Mouse (Mus musculus) cortical plate, adult 2 months (tissue): ENCODE data around the gene Nsrp1. TPM values are rescaled to one million over a fixed set of nuclear protein-coding genes. Genes with fewer than 3 reads are reported as not detected.

Source experiments
- H3K27ac ChIP-seq: fragments of 200-500 bp; 2 replicates; pipeline ENCODE4 v1.5.1; 2012; ENCODE audit warnings: low read length, control low read depth, inconsistent platforms; ENCODE audit not compliant: insufficient read depth
- H3K4me1 ChIP-seq: fragments of 200-500 bp; 2 replicates; pipeline ENCODE4 v1.6.1; 2011; ENCODE audit warnings: low read length; ENCODE audit not compliant: control insufficient read depth, insufficient read depth
- H3K4me3 ChIP-seq: fragments of 200-500 bp; 2 replicates; pipeline ENCODE4 v1.5.1; 2011; ENCODE audit warnings: mild to moderate bottlenecking, low read length, control low read depth; ENCODE audit not compliant: insufficient read depth
- CTCF ChIP-seq: fragments of 200-500 bp; IDR thresholded peaks from 2 replicates; pipeline ENCODE4 v1.5.1; 2011; ENCODE audit warnings: mild to moderate bottlenecking, control low read depth, low read length; ENCODE audit not compliant: insufficient read depth; ENCODE audit errors: extremely low read depth
- POLR2A ChIP-seq: fragments of 200-500 bp; IDR thresholded peaks from 2 replicates; pipeline ENCODE4 v1.6.1; 2011; ENCODE audit warnings: mild to moderate bottlenecking, low read length, control low read depth; ENCODE audit not compliant: insufficient read depth; ENCODE audit errors: extremely low read depth
- polyA plus RNA-seq: library from polyadenylated mRNA; depleted of rRNA; stranded (reverse); fragments of >200 nt; gene quantifications from 2 replicates; pipeline ENCODE4 v1.2.3, GENCODE M21; 2012

Gene Nsrp1
- polyA plus RNA-seq, 1 experiment = 8.4 TPM

DNA sequence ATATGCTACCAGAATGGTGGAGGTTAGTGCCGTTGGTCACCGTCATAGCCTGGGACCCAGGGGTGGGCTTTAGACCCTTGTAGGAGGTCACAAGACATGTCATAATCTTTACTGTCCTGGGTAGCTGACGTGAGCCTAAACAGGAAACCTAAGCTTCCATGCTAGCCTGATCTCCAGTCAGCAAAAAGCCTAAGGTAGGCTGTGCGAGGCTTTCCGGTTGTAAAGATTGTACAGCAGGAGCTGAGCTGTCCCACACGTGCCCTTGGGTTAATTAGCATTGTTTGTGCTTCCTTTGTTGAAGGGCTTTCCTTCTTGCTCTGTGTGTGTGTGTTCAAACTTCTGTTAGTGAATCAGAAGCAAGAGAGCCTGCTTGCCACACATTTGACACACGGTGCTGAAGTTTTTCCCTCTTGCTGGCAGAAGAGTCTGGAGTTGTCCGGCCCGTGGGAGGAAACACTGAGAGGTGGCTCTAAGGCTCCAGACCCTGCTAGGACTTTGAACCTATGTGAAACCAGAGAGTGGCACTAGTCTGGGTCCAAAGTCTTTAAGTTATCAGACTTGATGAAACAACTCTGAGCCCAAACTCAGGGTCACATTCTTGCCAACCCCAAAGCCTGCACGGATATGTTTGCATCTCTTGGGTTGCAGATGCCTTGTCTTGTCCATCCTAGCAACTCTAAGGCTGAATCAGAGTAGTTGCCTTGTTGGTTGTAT is 67.3 kb downstream of the Nsrp1 start:
- Histone ChIP-seq H3K4me1 (no peaks in the 10 kb centered on the region), H3K4me3 (no peak overlapping the region), H3K27ac (no peak overlapping the region)
- TF ChIP-seq POLR2A = no peak
- TF ChIP-seq CTCF = no peak

DNA sequence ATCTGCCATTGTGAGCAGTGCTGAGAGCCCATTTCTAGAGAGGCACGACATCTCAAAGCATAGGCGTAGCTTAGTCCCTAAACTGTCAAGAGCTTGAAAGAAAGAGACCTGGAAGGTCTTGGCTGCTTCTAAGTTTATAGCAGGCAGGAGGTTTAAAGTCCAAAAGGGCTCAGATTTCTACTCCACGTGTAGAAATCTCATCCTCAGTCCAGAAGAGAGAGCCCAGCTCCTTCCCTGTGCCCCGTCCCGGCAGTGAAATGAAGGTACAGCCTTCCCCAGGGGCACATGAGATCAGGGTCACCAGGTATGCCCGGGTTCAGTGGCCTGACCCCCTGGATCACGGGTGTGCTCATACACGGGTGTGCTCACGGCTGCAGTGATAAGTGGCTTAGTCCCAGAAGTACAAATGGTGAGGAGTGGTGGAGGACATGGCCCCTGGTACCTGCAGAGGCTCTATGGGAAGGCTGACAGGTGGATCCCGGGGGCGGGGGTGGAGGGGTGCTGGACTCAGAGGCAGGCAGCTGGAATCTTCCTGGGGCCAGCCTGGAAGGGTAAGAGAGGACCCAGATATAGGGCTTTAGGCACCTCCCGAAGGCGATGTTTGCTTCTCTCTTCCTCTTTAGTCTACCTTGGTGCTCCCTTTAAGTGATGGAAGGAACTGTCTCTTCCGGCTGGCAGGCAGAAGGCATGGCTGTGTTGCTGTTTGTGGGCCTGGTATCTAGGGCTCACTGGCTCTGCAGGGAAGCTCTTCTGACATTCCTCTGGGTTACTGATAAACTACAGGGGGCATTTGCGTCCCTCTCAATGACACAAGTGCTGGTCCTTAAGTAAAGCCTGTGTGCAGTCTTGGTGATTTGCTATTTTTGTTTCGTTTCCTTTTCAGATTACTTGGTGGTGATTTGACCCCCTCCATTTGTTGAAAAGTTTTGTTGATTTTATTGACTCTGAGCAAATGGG is 68.9 kb downstream of the Nsrp1 start:
- TF ChIP-seq POLR2A (no peak), CTCF (no peak)
- H3K4me3 ChIP-seq = no peak overlapping the region
- H3K4me1 ChIP-seq = no peaks in the 10 kb centered on the region
- no peak overlapping the region for H3K27ac ChIP-seq

DNA sequence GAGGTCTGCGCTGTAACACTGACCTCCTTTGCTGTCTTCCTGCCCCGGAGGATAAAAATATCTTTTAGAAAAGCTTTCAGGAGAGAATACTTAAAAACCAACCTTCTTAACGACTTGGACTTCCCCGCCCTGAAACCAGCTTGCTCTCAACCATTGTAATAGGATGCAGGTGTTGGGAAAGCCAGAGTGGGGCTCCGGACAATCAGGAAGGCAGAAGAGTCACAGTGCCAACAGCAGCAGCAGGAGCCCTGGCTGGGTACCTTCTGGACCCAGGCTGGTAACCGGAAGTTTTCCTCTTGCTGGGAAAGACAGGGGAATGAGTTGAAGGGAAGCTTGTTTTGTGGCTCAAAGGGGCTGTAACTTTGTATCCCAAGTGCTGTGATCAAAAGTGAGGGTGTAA is 71.6 kb downstream of the Nsrp1 start:
- H3K4me3 ChIP-seq = no peak overlapping the region
- TF ChIP-seq POLR2A (no peak), CTCF (no peak)
- no peaks in the 10 kb centered on the region for H3K4me1 ChIP-seq
- no peak overlapping the region for H3K27ac ChIP-seq

DNA sequence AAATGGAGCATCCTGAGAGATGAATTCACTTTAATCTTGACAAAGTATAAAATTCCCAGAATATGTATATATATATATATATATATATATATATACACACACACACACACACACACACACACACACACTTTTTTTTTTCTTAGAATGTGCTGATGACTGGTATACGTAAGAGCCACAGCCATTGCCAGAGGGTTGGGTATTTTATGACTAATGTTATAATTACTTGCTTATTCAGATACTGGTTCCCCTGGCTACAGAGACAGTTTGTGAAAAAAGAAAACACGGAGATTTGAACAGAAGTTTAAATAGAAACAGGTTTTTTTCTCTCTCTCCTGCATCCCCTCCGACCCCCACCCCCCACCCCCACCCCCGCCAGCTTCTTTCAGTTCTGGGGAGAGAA is 72.4 kb downstream of the Nsrp1 start:
- Histone ChIP-seq H3K4me1 (no peaks in the 10 kb centered on the region), H3K27ac (no peak overlapping the region), H3K4me3 (no peak overlapping the region)
- TF ChIP-seq CTCF (no peak), POLR2A (no peak)

DNA sequence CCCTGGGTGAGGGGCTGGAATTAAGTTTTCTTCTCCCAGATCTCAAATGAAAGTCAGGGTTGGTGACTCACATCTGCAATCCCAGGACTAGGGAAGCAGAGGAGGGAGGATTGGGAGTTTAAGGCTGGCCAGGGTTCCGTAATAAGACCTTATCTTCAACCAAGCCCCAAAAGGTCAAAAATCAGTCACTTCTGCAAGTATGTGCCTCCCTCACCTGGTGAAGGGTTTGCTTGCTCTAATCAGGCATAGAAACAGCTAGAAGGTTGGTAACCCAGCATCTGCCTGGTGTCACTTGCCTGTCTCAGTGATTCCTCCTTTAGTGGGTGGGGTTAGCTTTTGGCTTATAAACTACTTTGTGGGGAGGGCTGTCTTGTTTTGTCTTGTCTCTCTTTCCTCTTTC is 75.9 kb downstream of the Nsrp1 start:
- TF ChIP-seq CTCF (no peak), POLR2A (no peak)
- peaks cover 3% of the 10 kb centered on the region; the same call in 1 of the 2 replicates for H3K4me1 ChIP-seq
- no peak overlapping the region for H3K4me3 ChIP-seq
- no peak overlapping the region for H3K27ac ChIP-seq

DNA sequence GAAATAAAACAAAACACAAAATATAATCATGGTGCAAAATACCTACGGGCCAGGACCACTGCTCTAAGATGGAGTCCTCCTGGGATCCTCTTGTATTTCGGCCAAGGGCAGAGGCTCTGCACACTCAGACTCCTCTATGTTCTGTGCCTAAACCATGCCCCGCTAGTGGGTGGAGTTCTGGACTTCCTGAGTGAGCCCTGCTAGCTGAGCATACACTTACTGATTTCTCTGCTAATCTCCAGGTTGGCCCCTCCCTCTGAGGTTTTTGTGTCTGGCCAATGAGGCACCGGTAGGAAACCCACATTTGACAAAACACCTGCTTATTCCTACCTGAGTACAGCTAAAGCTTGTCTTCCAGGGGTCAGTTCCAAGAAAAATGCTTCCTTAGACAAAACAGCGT is 77.5 kb downstream of the Nsrp1 start:
- Histone ChIP-seq H3K27ac (no peak overlapping the region), H3K4me1 (peaks cover 3% of the 10 kb centered on the region; the same call in 1 of the 2 replicates), H3K4me3 (no peak overlapping the region)
- TF ChIP-seq CTCF (no peak), POLR2A (no peak)

DNA sequence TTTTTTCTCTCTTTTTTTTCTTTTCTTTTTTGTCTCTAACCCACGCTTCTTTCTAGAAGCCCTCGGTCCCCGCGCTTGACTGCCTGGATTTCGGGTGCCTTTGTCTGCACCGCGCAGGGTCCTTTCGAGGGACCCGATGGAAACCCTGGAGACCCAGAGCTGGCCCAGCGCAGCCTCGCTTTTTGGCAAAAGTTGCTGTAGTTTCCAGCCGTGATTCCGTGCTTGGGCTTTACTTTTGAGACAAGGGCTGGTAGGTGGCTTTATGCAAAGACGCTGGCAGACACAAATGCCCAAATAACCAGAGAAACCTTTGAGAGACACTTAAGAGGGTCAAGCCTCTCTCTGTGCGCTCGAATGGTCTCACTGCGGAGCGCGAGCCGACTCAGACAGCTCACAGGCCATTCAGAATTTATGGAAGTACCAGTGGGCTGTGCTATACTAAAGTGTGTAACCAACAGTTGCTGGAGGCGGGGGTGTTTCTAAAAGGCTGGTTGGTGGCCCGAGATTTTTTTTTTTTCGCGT is 79.5 kb downstream of the Nsrp1 start:
- Histone ChIP-seq H3K4me1 (peaks cover 3% of the 10 kb centered on the region; the same call in 1 of the 2 replicates), H3K4me3 (no peak overlapping the region), H3K27ac (no peak overlapping the region)
- no peak for TF ChIP-seq CTCF
- TF ChIP-seq POLR2A = no peak

DNA sequence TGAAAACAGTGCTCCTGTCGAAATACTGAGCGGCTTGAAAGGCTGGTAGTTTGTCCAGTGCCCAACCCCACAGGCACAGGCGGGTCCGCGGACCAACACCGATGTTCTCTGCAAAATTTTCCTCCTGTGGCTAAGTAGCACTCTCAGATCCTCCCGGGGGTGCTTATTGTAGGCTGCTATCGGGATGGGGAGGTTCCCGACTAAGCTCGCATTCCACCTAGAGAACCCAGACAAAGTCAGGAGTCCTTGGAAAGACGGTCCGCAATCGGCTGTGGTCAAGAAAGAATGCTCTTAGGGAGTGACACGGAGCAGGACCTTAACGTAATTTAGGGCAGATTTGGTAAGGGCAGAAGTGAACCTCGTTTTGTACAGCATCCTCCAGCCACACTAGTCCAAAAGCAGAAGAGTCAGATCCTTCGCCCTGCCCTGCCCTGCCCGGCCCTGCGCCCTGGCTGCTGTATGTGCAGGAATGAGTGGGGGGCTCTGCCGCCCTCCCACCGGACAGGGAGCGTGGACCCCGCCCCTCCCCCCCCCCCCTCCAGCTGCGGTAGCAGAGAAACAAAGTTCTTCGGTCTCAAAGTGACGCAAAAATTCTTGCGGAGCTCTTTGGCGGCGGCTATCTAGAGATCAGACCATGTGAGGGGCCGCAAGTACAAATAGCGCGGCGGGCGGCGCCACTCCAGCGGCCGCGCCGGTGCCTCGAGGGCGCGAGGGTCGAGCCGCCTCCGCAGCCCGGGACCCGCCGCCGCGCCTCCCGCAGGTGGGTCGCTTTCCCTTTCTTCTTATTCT is 80.1 kb downstream of the Nsrp1 start, which contains the start of gene Slc6a4:
Gene Slc6a4 (plus strand): TSS at position 688 of the 789 bp plus-strand sequence.
- no peak within 1 kb of the TSS for H3K27ac ChIP-seq
- no peak for TF ChIP-seq POLR2A
- TF ChIP-seq CTCF = no peak
- peak within 1 kb of the TSS; percentile 31 for H3K4me3 ChIP-seq
- H3K4me1 ChIP-seq = peaks cover 3% of the 10 kb centered on the region; the same call in 1 of the 2 replicates

DNA sequence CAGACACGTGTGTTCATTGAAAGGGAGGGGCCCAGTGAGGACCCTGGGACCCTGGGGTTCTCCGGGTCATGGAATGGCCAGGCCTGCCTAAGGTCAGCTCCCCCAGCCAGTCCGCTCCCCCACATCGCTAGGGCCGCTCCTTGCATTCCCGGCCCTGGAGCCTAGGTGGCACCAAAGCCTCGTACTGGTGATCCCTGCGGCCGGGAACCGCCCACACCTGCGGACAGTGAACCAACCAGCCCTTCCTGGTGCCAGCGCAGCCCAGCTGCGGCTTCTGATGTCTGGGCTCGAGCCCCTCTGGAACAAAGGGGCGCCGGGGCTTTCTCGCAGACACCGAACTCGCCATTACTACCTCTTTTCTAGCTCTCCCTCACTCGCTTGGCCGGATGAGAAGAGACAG is 80.9 kb downstream of the Nsrp1 start:
- peaks cover 3% of the 10 kb centered on the region; the same call in 1 of the 2 replicates for H3K4me1 ChIP-seq
- no peak overlapping the region for H3K27ac ChIP-seq
- no peak overlapping the region; the same call in none of the 2 replicates for H3K4me3 ChIP-seq
- TF ChIP-seq CTCF (peak; percentile 68), POLR2A (no peak)
